Mouse (Mus musculus) adrenal gland, adult 18-20 months (tissue): ENCODE data around the gene Lemd2. TPM values are rescaled to one million over a fixed set of nuclear protein-coding genes. Genes with fewer than 3 reads are reported as not detected.
"Not testable (repeated sequence)": the region's sequence is repeated elsewhere in the genome, so short reads cannot be mapped to it uniquely, and the experiment has no call there.

Experiments used
- DNase-seq, 2 experiments: peaks; one replicate each; pipeline ENCODE4 v3.0.0; 2021 to 2022; ENCODE audit warnings: low spot score in 2 of 2
- long read RNA-seq, 2 experiments: library from polyadenylated mRNA; stranded (forward); transcript quantifications; one replicate each; pipeline ENCODE4 v2.0.0; 2021
- total RNA-seq, 2 experiments: library from RNA; stranded (reverse); gene quantifications; 1 replicate in 1 of 2; 2 replicates in 1 of 2; pipeline ENCODE4 v1.2.3; 2021

The Lemd2 gene
- total RNA-seq: 10 to 100 TPM; 60.5 to 72.7 TPM
- long read RNA-seq, experiment 1, transcript Lemd2-201 (9 exons, 2,627 nt): major isoform, 184 of 206 reads
- long read RNA-seq, experiment 1, partial matches to known transcripts: 6 of 206 reads
- long read RNA-seq, experiment 1, other reads (novel, unspliced or antisense): 15 of 206 reads
- long read RNA-seq, experiment 2, transcript Lemd2-201 (9 exons, 2,627 nt): major isoform, 502 of 537 reads
- long read RNA-seq, experiment 2, partial matches to known transcripts: 4 of 537 reads
- long read RNA-seq, experiment 2, other reads (novel, unspliced or antisense): 30 of 537 reads

DNA sequence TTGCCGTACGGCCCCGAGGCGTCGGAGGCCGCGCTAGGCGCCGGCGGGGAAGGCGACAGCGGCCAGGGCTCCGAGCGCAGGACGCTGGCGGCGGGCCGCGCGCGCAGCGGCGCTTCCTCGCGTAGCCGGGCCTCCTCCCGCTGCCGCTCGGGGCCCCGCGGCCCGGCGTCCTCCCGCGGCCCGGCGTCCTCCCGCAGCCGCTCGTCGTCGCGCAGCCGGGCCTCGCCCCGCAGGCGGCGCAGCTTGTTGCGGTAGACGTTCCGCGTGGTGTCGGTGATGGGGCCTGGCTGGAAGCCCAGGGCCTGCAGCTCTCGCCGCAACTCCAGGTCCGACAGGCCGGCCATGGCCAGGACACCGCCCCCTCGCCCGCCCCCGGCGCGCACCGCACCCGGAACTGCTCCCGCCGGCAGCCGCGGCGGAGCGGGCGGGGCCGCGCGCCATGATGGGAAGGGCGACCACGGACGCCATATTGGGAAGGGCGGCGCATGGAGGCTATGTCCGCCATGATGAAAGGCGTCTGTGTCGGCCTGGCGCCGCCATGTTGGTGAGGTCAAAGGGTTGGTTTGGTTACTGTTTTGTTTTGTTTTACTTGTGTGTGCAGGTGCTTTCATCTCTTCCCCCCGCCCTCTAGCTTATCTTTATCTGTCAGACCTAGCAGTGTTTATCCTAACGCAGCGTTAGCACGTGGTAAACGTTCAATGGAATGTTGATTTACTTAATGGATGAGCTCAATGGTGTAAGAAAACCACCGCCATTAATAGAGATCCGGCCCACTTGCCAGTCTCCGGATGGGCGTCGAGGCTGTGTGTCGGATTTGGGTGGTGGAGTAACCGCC, at the start of gene Lemd2:
TSS of gene Lemd2 (minus strand) at position 395 of the 835 bp plus-strand sequence.
- DNase-seq: peak; percentile 95 to 97

- no peak for DNase-seq
Observed at GRCm38 (mm10) chr17:27251150-27251549, 46.9 kb upstream of the Lemd2 start.

GRCm38 (mm10) chr17:27250461-27250860, 46.2 kb upstream of the Lemd2 start:
- DNase-seq: no peak

DNA sequence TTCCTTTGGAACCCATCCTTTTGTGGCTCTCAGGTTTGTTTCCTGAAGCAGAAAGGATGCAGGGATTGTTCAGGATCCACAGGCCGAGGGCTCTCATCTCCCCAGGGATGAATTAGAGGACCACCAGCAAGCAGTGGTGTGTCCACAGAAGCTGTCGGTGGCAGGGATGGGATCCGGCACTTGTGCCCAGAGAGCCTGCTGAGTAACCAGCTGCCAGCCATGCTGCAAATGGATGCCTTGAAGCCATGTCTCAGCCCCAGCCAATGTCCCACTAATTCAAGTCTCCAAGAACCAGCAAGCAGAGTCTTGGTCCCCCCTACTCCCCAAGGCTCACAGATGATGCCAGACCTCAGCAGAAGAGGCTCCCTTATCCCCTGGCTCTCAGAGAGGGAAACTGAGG, 44.8 kb upstream of the Lemd2 start:
- no peak for DNase-seq

DNA sequence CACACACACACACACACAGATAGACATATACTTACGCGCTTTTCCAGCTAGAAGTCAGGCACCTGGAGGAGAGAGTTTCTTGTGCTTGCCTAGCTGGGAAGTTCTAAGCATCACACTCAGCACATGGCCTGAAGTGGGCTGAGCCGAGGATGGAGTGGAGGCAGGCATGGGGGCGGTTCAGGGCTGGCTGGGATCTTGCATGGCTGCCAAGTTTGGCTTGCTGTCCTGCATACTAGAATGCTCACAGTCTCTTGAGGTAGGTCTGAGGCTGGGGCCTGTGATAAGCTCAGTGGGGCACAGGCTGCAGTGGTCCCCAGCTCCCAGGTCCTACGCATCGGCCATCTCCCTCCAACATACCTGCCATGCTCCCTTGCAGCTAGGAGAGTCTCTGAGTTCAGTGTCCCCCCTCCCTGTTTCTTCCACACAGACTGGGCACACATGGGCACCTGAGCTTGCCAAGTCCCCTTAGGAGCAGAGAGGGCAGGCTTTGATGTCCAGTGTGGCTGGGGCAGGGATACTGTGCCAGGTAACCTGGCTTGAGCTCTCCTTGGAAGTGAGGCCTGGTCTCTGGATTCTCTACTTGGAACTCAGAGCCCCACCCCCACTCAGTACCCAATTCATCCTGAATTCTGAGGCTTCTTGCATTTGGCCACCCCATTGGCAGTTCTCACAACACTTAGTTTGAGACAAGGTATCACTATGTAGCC, 43.6 kb upstream of the Lemd2 start:
- DNase-seq: no peak

GRCm38 (mm10) chr17:27245851-27246381, 41.6 kb upstream of the Lemd2 start:
- DNase-seq: no peak

DNA sequence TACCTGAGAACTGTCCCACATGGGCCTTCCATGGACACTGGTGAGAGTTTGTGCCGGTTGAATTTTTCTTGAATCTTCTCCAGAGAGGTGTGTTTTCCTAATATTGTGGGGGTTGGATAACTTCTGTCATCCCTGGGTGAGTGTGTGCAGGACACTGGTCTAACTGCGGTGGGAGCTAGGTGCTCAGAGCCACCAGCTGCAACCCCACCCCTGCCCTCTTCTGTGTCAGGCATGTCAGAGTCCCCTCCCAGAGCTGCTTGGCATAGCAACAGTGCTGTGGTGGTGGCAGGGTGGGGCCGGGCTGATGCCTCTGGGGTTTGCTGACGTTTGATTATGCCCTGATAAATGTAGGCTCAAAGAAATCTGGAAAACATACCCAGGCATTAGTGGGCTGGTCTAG, 40.6 kb upstream of the Lemd2 start:
- no peak for DNase-seq

DNA sequence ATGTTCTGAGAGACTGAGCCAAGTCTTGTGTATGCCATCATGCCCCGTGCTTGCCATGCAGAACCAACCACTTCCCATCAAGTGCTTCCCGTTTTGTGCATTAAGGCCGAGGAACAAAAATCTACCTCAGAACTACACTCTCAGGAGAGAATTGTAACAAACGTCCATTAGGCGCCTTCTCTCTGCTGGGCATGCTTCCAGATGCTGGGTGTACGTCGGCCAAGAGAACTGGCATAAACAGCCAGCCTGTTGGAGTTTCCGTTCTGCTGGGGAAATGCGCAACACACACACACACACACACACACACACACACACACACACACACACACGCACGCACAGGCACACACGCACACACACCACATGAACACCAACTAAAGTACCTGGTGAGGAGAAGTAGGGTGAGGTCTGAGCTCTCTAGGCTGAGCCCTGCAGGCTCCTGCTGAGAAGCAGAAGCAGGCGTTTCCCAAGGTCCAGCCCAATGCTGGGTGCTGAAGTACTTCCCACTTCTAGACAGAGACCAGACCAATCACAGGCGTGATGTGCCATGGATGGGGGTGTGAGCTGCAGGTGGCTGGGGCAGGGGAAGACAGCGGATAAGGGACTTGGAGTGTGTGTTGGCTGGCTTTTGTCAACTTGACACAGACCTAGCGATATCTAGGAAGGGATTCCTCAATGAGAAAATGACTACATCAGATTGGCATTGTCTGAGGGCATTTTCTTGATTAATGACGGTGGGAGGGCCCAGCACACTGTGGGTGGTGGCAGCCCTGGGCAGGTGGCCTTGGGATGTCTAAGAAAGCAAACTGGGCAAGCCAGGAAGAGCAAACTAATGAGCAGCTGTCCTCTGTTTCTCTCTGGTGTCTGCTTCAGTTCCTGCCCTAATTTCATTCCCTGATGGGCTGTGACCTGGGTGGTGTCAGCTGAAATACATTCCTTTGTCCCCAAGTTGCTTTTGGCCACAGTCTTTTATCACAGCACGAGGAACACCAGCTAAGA, 38.2 kb upstream of the Lemd2 start:
- DNase-seq: peak; percentile 45 to 51

- peak in 1 of 2 experiments; percentile 23 for DNase-seq
Observed at GRCm38 (mm10) chr17:27240556-27241457, 36.5 kb upstream of the Lemd2 start.

- DNase-seq: no peak
Observed at GRCm38 (mm10) chr17:27239941-27240340, 35.7 kb upstream of the Lemd2 start.

- no peak for DNase-seq
Observed at GRCm38 (mm10) chr17:27238637-27239036, 34.4 kb upstream of the Lemd2 start.

- DNase-seq: no peak
Observed at GRCm38 (mm10) chr17:27237731-27238130, 33.5 kb upstream of the Lemd2 start.

GRCm38 (mm10) chr17:27233298-27233697, 29.0 kb upstream of the Lemd2 start:
- DNase-seq: no peak

DNA sequence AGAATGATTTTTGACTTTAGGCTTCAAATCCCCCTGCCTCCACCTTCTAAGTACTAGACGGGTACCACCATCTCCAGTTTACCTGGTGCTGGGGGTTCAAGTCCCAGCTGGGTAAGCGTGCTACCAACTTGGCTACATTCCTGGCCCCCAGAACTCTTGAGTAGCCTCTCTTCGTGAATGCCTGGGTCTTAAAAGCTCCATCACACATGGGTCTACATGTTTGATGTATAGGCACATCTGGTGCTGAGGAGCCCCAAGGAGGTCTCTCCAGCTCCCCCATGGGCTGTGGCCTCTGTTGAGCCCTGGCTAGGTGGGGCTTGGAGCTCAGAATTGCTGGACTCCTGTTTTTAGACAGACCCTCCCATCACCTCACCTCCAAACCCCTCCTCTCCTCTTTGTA, 27.9 kb upstream of the Lemd2 start:
- DNase-seq: no peak

GRCm38 (mm10) chr17:27231586-27231985, 27.3 kb upstream of the Lemd2 start:
- DNase-seq: not testable (repeated sequence)

DNA sequence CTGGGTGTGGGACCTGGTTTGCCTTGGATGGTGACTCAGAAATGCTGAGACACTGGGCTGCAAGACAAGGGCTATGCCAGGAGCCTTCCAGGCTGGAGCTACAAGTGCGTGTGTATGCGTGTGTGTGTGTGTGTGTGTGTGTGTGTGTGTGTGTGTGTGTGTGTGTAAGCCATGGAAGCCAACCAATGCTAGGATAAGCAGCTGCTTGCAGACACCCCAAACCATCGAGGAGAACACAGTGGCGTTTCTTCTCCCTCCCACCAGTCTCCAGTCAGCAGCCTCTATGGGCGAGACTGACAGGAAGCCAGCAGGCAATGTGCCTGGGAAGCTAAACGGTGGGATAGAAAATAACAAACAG, 26.9 kb upstream of the Lemd2 start:
- no peak for DNase-seq

GRCm38 (mm10) chr17:27230455-27231145, 26.3 kb upstream of the Lemd2 start:
- DNase-seq: no peak

DNA sequence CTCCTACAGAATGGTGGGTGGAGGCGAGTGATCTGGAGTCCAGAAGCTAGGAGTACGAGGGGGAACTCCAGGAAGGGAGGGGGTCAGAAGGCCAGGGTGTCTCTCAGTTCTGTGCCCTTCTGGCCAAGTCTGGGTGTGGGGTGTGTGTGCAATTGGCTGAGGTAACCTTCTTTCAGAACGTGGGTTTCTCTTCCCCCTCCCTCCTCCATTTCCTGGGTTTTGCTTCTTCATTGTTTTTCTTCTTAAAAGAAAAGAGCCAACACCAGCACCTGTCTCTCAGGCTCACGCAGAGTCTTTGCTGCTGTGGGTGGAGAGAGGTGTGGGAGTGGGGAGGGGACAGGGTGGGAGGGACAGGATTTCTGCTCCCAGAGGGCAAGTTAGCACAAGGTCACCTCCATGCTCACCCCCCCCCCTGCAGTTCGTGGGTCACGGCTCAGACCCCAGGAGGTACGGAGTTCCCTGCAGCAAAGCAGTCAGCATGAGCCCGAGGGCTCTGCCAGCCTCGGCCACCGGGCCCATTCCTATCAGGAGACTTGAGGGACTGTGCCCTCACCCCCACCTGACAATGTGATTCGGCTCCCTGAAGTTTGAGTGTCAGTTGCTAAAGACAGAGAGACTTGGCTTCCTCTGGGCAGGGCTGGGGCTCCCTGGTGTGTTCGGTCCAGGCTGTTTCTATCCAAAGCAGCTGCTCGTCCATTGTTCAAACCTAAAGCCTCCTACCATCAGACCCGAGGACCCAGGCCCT, 25.6 kb upstream of the Lemd2 start:
- DNase-seq: no peak
